Mouse (Mus musculus): ENCODE results near the gene Olfr859. TPM values are rescaled to one million over a fixed set of nuclear protein-coding genes. Genes with fewer than 3 reads are reported as not detected.

The Olfr859 gene
- not detected for total RNA-seq (2023)

DNA sequence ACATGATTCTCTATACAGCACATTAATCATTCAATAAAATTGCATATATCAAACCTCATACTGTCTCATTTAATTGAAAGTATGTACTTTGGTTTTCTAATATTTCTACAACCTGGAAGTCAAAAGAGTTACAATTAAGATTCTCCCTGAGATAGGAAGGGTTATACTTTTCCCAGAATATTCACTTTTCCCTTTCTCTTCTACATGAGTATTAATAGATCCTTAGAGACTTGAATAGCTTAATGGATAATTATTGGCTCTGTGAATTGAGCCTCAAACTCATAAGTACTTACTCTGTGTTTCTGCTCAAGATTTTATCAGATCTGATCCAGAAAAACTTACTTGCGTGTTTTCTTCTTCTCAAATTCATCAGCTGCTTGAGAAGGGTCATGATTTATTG is at the start of gene Olfr859:
Olfr859 (plus strand) TSS at position 301 of the 400 bp plus-strand sequence.

DNA sequence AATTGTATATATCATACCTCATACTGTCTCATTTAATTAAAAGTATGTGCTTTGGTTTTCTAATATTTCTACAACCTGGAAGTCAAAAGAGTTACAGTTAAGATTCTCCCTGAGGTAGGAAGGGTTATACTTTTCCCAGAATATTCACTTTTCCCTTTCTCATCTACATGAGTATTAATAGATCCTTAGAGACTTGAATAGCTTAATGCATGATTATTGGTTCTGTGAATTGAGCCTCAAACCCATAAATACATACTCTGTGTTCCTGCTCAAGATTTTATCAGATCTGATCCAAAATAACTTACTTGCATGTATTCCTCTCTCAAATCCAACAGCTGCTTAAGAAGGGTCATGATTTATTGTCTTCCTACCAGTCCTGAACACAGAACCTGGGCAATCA is 24.7 kb upstream of the Olfr859 start, which contains the start of gene Olfr58:
Olfr58 (plus strand) TSS at position 301 of the 400 bp plus-strand sequence.

DNA sequence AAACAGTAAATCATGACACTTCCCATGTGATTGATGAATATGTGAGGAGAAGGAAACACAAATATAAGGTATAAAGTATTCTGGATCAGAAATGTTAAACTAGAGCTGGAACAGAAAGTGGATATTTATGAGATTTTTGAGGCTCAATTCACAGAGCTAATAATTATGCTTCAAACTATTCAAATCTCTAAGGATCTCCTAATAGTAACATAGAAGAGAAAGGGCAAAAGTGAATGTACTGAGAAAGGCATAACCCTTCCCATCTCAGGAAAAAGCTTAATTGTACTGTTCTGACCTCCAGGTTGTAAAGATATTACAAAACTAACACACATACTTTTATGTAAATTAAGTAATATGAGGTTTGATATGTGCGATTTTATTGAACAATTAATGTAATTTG is 44.9 kb downstream of the Olfr859 start, which contains the start of gene Olfr860:
Olfr860 (minus strand) TSS at position 101 of the 400 bp plus-strand sequence.

Other genes with a start within 250 kb of the Olfr859 start
- gene Olfr854, start 237.5 kb upstream of the Olfr859 start, total RNA-seq (2023), result not detected
- not detected for gene Olfr855, start 222.3 kb upstream of the Olfr859 start, total RNA-seq (2023)
- 34.1 TPM for gene Zfp317, start 182.8 kb upstream of the Olfr859 start, total RNA-seq (2023)
- not detected for gene Olfr857, start 95.5 kb upstream of the Olfr859 start, total RNA-seq (2023)
- not detected for gene Olfr58, start 24.6 kb upstream of the Olfr859 start, total RNA-seq (2023)
- not detected for gene Olfr860, start 44.8 kb downstream of the Olfr859 start, total RNA-seq (2023)
- gene Olfr862, start 83.1 kb downstream of the Olfr859 start, total RNA-seq (2023), result not detected
- gene Olfr77, start 112.0 kb downstream of the Olfr859 start, total RNA-seq (2023), result not detected
- not detected for gene Olfr866, start 223.1 kb downstream of the Olfr859 start, total RNA-seq (2023)